Mouse (Mus musculus): ENCODE results near the gene Ciapin1. TPM values are rescaled to one million over a fixed set of nuclear protein-coding genes. Genes with fewer than 3 reads are reported as not detected.

The Ciapin1 gene
- 10 to 100 TPM; 69.4 to 77.1 TPM for total RNA-seq (2021)
- long read RNA-seq, full-length matches to known transcripts, result 81 of 109 reads
- long read RNA-seq, partial matches to known transcripts, result 16 of 109 reads
- long read RNA-seq, other reads (novel, unspliced or antisense), result 12 of 109 reads

DNA sequence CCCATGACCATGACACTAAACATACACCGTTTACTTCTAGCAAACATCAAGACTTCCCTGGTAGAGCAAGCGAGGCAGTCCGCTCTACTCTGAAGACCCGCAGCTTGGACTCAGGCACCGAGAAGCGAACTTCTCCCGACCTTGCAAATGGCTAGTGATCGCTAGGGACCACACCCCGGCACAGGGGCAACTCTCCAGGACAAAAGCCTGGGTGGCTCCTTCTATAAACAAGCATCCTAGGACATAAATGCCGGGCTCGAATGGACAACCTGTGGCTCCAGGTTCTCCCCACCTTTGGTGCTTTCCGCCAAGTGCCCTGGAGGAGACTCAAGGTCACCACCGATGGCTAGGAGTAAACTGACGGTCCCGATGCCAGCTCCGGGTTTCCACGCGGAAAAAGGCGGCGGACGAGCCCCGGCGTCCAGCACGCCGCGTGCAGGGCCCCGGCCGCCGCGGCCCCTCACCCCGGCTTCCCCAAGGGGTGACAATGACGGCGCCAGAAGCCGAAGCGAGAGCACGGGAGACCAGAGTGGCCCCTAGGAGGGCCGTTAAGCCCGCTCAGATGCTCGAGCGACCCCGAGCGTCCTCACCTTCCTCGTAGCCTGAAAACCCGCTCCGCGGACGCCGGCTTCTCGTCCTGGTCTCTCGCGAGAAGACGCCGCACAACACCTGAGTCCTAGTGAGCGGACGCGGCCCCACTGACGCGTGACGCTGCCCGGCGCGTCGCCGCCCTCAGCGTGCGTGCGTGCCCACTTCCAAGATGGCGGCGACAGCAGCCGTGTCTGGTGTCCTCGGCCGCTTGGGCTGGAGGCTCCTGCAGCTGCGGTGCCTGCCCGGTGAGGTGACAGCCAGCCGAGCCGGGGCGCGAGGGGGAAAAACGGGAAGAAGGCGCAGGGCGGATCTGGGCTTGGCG, at the start of gene Ciapin1, which contains the start of gene Coq9:
TSS of gene Ciapin1 (minus strand) at position 697 of the 913 bp plus-strand sequence.
TSS of gene Coq9 (plus strand) at position 660 of the 913 bp plus-strand sequence.
- DNase-seq (ENCODE audit: low spot score in 2 of 2), result peak; percentile 93 to 97

GRCm38 (mm10) chr8:94880742-94881141, 42.6 kb upstream of the Ciapin1 start:
- no peak for DNase-seq (ENCODE audit: low spot score in 2 of 2)

GRCm38 (mm10) chr8:94876820-94877219, 38.7 kb upstream of the Ciapin1 start:
- DNase-seq (ENCODE audit: low spot score in 2 of 2), result no peak

DNA sequence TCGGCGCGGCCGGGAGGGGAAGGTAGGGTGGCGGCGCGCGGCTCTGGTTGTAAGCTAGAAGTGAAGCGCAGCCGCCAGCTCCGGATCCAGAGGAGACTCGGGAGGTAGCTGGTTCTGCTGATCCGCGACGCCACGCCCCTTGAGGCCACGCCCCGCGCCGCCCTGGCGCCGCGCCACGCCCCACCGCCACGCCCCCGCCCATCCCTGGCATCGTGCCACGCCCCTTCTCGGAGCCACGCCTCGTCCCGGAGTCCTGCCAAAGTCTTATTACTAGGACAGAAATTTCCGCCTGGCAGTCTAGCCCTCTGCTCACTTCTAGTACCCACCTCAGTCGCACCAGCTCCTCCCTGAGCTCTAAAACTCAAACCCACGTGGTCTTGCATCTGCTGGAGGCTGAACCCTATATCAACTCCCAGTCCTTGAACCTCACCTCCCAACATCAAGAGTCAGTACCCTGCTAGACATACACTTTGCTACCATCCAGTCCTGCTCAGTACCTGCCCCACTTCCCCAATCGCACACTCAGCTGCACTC, 38.1 kb upstream of the Ciapin1 start, which contains the start of gene Dok4:
TSS of gene Dok4 (minus strand) at position 134 of the 534 bp plus-strand sequence.
- DNase-seq (ENCODE audit: low spot score in 2 of 2), result peak in 1 of 2 experiments; percentile 77

DNA sequence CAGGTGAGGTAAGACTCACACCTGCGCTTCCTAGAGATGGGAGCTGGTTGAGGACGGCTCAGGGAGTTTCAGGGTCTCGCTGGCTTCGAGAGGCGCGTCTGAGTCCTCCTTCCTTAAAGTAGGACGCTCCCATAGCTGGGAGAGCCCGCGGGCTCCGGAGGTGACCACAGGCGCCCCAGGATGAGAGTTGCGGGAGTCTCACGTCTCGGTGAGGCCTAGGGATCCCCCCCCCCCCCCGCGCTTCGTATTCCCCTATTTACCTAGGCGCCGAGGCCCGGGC, 37.7 kb upstream of the Ciapin1 start:
- no peak for DNase-seq (ENCODE audit: low spot score in 2 of 2)

- DNase-seq (ENCODE audit: low spot score in 2 of 2), result peak in 1 of 2 experiments; percentile 6
Measured at GRCm38 (mm10) chr8:94875096-94875870, 37.1 kb upstream of the Ciapin1 start.

DNA sequence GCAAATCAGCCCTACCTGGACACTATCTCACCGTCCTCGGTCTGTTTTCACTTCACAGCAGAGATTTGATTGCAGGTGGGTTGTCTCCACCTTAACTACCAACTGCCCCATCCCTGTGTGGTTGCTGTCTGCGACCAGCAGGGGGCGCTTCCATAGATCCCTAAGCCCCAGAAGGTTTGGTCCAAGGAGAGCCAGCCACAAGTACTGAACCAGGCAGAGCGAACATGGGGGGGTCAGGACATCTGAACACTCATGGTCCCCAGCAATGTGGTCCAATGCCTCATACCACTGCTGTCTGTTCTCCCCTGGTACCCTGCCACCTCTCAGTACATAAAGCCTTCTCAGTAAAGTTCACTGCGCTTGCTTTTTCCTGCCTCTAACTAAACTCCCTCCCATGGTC, 36.2 kb upstream of the Ciapin1 start:
- peak in 1 of 2 experiments; percentile 73 for DNase-seq (ENCODE audit: low spot score in 2 of 2)

- DNase-seq (ENCODE audit: low spot score in 2 of 2), result no peak
Measured at GRCm38 (mm10) chr8:94872576-94872975, 34.4 kb upstream of the Ciapin1 start.

- no peak for DNase-seq (ENCODE audit: low spot score in 2 of 2)
Measured at GRCm38 (mm10) chr8:94872156-94872555, 34.0 kb upstream of the Ciapin1 start.

DNA sequence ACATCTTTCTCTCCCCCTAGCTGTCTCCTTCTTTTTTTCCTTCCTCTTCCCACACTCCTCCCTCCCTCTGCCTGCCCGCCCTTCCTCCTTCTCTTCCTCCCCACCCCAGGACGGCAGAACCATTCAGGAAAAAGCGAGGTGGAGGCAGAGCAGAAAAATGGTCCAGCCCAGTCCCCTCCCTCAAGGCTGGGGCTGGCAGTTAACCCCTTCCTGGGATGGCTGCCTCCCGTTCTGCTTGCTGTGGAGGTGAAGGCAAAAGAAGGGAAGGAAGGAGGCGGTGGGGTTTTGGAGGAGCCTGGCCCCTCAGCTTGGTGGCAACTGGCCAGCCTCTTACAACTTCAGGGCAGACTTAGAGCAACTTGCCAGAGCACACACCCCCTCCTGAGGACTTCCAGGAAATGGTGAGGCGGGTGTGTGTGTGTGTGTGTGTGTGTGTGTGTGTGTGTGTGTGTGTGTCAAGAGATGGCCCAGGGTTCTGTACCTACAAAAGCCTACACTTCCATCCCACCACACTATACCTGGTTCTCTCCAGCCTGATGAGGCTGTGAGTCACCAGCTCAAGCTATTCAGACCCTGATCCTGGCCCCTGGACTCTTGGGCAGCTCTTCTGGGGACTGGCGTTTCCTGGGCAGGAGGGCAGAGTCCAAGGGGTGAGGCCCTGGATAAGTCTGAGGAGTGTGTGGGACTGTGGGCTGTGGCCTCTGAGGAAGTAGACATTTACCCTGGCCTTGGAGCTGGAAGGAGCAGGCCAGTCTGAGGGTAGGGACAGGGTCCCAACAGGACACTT, 33.1 kb upstream of the Ciapin1 start:
- peak; percentile 79 to 81 for DNase-seq (ENCODE audit: low spot score in 2 of 2)

DNA sequence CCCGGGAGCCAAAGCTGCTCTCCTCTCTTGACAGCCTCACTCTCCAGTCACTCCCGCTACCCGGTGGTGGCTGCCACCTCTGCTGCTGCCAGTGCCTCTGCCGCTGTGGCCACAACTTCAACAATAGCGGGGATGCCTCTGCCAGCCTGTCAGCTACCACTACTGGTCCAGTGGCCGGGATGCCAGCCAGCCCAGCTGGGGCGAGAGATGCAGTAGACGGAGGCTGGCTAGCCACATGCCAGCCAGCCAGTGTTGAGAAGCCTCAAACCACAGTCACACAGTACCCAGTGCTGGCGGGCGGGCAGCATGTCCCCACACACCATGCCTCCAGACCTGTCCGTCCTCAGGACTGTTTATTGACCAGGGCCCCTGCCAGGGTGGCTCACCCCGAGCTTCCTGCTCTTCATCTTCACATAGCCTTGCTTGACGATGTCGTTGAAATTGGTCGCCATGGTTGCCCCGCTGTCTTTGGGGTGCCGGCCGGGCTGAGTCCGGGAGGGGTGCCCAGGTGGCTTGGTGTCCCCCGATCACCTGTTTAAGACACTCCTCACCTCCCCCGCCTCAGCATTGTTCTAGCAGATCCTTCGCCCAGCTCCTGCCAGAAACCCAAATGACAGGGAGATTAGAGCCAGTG, 32.4 kb upstream of the Ciapin1 start:
- peak; percentile 58 to 66 for DNase-seq (ENCODE audit: low spot score in 2 of 2)

DNA sequence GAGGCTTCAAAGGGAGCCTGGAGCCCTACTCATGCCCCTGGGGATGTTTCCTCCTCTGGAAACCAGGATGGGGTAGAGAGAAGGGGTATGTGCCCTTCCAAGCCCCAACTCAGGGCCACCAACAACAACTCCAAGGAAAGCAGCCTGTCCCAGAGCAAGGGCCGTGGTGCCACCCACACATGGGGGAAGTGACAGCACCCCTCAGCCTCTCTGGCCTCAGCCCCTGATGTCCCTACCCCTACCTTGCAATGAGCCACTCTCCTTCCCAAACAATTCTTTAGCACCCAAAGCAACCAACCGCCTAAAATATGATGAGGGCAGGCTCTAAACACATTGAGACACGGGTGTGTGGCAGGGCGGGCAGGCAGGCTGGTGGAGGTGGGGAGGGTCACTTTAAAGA, 31.8 kb upstream of the Ciapin1 start:
- no peak for DNase-seq (ENCODE audit: low spot score in 2 of 2)

GRCm38 (mm10) chr8:94869146-94869545, 31.0 kb upstream of the Ciapin1 start:
- DNase-seq (ENCODE audit: low spot score in 2 of 2), result no peak

DNA sequence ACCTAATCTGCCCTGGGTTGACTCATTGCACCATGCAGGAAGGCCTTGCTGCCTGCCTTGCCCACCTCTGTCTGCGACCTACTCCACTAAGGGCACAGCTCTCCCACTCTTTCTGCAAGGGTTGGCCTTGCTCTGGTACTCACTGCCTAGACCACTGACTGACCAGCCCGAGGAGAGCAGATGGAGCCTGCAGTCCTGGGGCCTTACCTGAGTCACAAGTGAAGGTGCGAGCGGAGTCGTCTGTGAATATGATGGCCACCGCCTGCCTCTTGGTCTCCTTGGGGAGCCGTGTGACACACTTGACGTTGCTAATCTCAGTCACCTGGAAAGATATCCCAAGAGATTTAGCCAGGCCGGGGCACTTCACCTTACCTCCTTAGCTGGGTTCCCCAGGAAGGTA, 28.8 kb upstream of the Ciapin1 start:
- DNase-seq (ENCODE audit: low spot score in 2 of 2), result no peak

DNA sequence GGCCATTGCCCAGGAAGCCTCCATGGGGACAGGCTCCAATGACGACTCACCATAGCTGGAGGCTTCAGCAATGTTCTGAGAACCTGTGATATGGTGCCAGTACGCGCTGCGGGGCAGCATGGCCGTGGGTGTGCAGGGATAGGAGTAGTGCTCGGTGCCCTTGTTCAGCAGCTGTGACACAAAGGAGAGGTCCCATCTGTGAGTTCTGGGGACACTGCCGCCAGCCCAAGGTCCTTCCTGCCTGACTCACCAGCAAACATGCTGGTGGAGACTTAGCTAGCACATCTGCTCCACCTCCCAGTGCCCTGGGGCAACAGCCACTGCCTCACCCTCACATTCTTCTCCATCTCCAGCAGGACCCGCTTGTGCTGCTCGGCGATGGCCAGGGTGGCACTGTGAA, 27.1 kb upstream of the Ciapin1 start:
- peak in 1 of 2 experiments; percentile 52 for DNase-seq (ENCODE audit: low spot score in 2 of 2)

DNA sequence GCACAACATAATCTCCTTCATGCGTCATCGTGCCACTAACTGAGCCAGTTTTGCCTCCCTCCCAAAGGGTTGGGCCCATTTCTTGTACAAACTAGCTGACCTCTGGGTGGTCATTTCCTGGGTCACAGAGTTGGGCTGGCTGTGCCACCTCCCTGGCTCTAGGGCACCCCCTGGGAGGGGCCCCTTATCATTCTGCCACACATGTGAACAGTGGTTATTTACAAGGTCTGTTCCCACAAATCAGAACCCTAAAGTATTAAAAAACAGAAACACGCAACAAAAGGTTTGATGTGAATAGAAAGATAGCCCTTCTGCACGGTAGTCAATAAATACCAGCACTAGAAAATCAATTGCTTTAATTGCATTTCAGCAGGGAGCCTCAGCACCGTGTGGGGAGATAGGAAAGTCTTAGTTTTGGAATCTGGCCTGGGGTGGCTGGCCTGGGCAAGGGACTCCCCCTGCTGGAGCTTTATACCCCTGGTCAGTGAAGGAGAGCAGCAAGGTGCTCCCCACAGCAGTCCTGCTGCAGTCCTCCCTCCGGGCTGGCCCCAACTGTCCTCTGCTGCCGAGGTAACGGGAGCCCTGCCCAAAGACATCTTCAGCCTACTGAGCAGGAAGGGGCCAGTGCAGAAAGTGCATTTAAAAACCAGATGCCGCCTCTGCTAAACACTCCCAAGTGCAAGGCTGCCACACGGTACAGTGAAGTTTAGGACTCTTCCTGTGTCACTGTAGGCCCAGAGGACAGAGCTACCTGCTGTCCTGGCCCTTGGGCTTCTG, 25.9 kb upstream of the Ciapin1 start:
- no peak for DNase-seq (ENCODE audit: low spot score in 2 of 2)

- no peak for DNase-seq (ENCODE audit: low spot score in 2 of 2)
Measured at GRCm38 (mm10) chr8:94862487-94863220, 24.5 kb upstream of the Ciapin1 start.

GRCm38 (mm10) chr8:94861352-94861910, 23.3 kb upstream of the Ciapin1 start:
- peak in 1 of 2 experiments; percentile 65 for DNase-seq (ENCODE audit: low spot score in 2 of 2)

Data from layer of hippocampus, adult 18-20 months (tissue).